Mouse (Mus musculus) CD4-positive, CD25-positive, alpha-beta regulatory T cell (primary cell): ENCODE measurements around the gene Gp9. TPM values are rescaled to one million over a fixed set of nuclear protein-coding genes. Genes with fewer than 3 reads are reported as not detected.

Source experiments
- polyA plus RNA-seq: library from polyadenylated mRNA; unstranded; fragments of 100-300 nt; shearing (Covaris generic); gene quantifications from one replicate; pipeline ENCODE4 v1.2.1, GENCODE M21; 2017

Gp9 gene
- not detected for polyA plus RNA-seq

DNA sequence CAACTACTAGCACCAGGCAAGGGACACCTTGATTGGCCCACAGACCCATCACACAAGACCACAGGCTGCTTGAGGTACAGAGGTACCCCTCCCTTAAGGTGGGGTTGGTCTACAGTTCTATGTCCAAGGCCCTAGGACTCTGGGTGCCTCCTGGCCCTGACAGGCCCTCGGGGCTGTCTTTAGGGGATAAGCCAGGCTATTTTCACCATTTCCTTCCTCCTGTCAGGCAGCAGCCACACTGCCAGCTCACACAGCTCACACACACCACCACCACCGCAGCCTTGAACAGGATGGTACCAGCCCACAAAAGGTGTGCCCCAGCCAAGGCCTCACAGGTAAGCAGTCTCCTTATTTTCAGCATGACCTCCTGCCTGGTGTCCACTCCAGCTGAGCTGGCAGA is at the start of gene Gp9:
Gene Gp9, plus strand, starts transcription at position 231 of the 400 bp plus-strand sequence.

DNA sequence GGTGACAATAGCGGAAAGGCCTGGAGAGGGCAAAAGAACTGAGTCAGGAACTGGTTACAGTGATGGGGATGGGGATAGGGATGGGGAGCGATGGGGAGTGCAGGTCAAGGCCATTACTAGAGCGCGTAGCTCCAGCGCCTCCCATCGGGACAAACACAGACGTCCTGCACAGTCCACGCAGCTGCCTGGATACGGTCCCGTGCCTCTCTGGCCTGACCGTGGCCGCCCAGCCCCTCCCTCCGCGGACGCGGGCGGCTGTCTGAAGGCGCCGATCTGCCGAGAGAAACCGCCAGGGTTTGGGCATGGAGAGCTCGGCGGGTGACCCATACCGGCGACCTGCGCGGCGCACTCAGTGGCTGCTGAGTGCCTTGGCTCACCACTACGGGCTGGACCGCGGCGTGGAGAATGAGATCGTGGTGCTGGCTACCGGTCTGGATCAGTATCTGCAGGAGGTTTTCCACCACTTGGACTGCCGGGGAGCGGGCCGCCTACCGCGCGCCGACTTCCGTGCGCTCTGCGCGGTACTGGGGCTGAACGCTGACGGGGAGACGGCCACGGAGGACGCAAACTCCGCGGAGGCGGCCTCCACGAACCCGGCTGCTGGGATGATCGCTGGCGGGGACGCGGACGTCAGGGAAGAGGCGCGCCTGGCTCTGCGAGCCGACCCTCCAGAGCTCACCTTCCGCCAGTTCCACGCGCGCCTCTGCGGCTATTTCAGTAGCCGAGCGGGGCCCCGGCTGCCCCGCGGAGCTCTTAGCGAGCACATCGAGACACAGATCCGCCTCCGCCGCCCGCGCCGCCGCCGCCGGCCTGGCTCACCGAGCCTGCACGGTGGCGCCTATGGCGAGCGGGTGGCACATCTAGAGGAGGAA is 47.0 kb upstream of the Gp9 start, which contains the start of gene Efcc1:
Gene Efcc1, plus strand, starts transcription at position 279 of the 872 bp plus-strand sequence.

DNA sequence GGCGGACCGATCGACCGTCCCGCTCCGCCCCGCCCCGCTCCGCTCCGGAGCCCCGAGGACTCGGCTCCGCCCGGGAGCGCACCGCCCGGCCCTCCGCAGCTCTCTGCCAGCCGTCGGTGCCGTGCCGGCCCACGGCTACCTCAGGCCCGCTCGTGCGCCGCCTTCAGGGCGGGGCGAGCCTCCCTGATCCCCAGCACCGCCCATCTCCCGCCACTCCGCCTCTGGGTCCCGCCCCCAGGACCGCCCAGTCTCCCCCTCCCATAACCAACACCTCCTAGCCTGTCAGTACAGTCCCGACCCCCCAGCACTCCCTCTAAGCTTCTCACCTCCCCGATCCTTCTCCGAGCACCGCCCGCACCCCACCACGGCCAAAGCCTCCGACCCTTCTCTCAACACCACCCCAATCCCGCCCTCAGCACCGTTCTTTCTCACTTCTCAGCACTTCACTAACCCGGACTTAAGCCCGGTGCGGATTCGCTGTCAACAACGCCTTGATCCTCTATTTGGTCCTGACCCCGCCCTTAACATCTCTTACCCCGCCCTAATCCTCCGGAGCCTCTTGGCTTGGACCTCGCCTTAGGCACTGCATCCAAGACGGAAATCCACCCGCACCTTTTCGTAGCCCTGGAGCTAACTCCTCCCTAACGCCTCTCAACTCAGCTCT is 33.9 kb downstream of the Gp9 start, which contains the start of gene Rab43:
Gene Rab43, minus strand, starts transcription at position 490 of the 664 bp plus-strand sequence.

Other genes starting within 250 kb of the Gp9 start
- 162 TPM for gene Arhgap25, start 244.8 kb upstream of the Gp9 start, polyA plus RNA-seq
- 0.11 TPM for gene Prokr1, start 187.3 kb upstream of the Gp9 start, polyA plus RNA-seq
- 9.9 TPM for gene Aplf, start 105.9 kb upstream of the Gp9 start, polyA plus RNA-seq
- gene Efcc1, start 47.2 kb upstream of the Gp9 start, polyA plus RNA-seq = 0.34 TPM
- 34.5 TPM for gene Rab43, start 34.1 kb downstream of the Gp9 start, polyA plus RNA-seq
- 12.3 TPM for gene Gm45140, start 57.7 kb downstream of the Gp9 start, polyA plus RNA-seq
- gene Isy1, start 60.7 kb downstream of the Gp9 start, polyA plus RNA-seq = 72.1 TPM
- gene Cnbp, start 73.0 kb downstream of the Gp9 start, polyA plus RNA-seq = 1,206 TPM
- gene Copg1, start 109.7 kb downstream of the Gp9 start, polyA plus RNA-seq = 154 TPM
- gene Hmces, start 135.9 kb downstream of the Gp9 start, polyA plus RNA-seq = 40.3 TPM
- gene H1fx, start 203.6 kb downstream of the Gp9 start, polyA plus RNA-seq = not detected